ENCODE assay signal across 26 mouse cellular contexts in genomic region chr5:148248236-148248635, GRCm38 (mm10).
DNase-seq lines count a peak whose midpoint lies in the region; ATAC-seq and TF ChIP-seq lines count a peak whose summit lies in the region.
"Had no signal": no experiment of that assay in that cellular context is flagged by ENCODE, and none has a peak within 500 bp of the region (broad histone marks: within the 10 kb centered on the region; RNA-seq: fewer than 3 reads in every experiment).

No protein-coding gene starts in this region.

- intact Hi-C loops in heart, postnatal 25 days (cut with DNase I) = no loop called here

- ATAC-seq in heart, embryonic 13.5 days (ENCODE audit: extremely low read depth, insufficient number of reproducible peaks, low FRiP score, low TSS enrichment) = no peak
- ATAC-seq in embryonic facial prominence, embryonic 11.5 days (replicated peaks; ENCODE audit: insufficient number of reproducible peaks, low FRiP score, low TSS enrichment, low read depth) = no peak
- ATAC-seq in heart, postnatal 0 days (ENCODE audit: insufficient read depth, low read depth) = peak; percentile 72
- ATAC-seq: CD4-positive, CD25-positive, alpha-beta regulatory T cell, adult 4 months; forebrain, embryonic 15.5 days; midbrain, embryonic 15.5 days had no signal

- no peaks in the 10 kb centered on the region for H3K36me3 ChIP-seq in heart, embryonic 13.5 days
- H3K36me3 ChIP-seq in embryonic facial prominence, embryonic 11.5 days (replicated peaks; ENCODE audit: control insufficient read depth, insufficient read depth, low read depth, low read length) = no peaks in the 10 kb centered on the region
- no peaks in the 10 kb centered on the region for H3K36me3 ChIP-seq in heart, postnatal 0 days (replicated peaks; ENCODE audit: control insufficient read depth, insufficient read depth, low read length)
- H3K36me3 ChIP-seq in limb, embryonic 10.5 days = no peaks in the 10 kb centered on the region
- H3K36me3 ChIP-seq: forebrain, embryonic 15.5 days; limb, embryonic 12.5 days; liver, embryonic 15.5 days; midbrain, embryonic 10.5 days; midbrain, embryonic 15.5 days had no signal

- H3K4me2 ChIP-seq in heart, embryonic 13.5 days = no peak overlapping the region
- no peak overlapping the region; the same call in 1 of the 2 replicates for H3K4me2 ChIP-seq in embryonic facial prominence, embryonic 11.5 days (ENCODE audit: low read depth, low read length)
- H3K4me2 ChIP-seq in heart, postnatal 0 days (ENCODE audit: low read depth, low read length) = no peak overlapping the region
- H3K4me2 ChIP-seq: forebrain, embryonic 15.5 days; hindbrain, embryonic 14.5 days; limb, embryonic 12.5 days; liver, embryonic 15.5 days; lung, embryonic 14.5 days; midbrain, embryonic 15.5 days had no signal

- no peak overlapping the region for H3K4me3 ChIP-seq in heart, embryonic 13.5 days
- H3K4me3 ChIP-seq in embryonic facial prominence, embryonic 11.5 days (ENCODE audit: low read depth, low read length) = no peak overlapping the region
- H3K4me3 ChIP-seq in heart, postnatal 0 days (ENCODE audit: low read depth, low read length) = no peak overlapping the region
- H3K4me3 ChIP-seq in limb, embryonic 10.5 days = no peak overlapping the region
- H3K4me3 ChIP-seq: forebrain, embryonic 15.5 days; gastrocnemius, adult 2 months; heart, adult 2 months; limb, embryonic 12.5 days; liver, embryonic 15.5 days; midbrain, embryonic 10.5 days; midbrain, embryonic 15.5 days had no signal

- H3K9ac ChIP-seq in heart, embryonic 13.5 days = no peak overlapping the region
- H3K9ac ChIP-seq in embryonic facial prominence, embryonic 11.5 days (replicated peaks; ENCODE audit: low read length) = no peak overlapping the region
- H3K9ac ChIP-seq in heart, postnatal 0 days (replicated peaks; ENCODE audit: low read depth, low read length) = no peak overlapping the region
- H3K9ac ChIP-seq: forebrain, embryonic 15.5 days; hindbrain, embryonic 14.5 days; limb, embryonic 12.5 days; liver, embryonic 15.5 days; lung, embryonic 14.5 days; midbrain, embryonic 15.5 days had no signal

- no peak for TF ChIP-seq EP300 in heart, postnatal 0 days (IDR thresholded peaks at IDR 0.05; ENCODE audit: low read depth)

- 0 out of 2 replicates have a peak, but pooled peaks cover 10% of the 10 kb centered on the region for H3K9me3 ChIP-seq in heart, embryonic 13.5 days
- H3K9me3 ChIP-seq in embryonic facial prominence, embryonic 11.5 days (replicated peaks; ENCODE audit: control insufficient read depth, low read length) = no peaks in the 10 kb centered on the region
- H3K9me3 ChIP-seq in heart, postnatal 0 days (replicated peaks; ENCODE audit: control insufficient read depth, low read length) = no peaks in the 10 kb centered on the region
- no peaks in the 10 kb centered on the region for H3K9me3 ChIP-seq in limb, embryonic 10.5 days (replicated peaks)
- H3K9me3 ChIP-seq: forebrain, embryonic 15.5 days; midbrain, embryonic 15.5 days had no signal

- H3K4me1 ChIP-seq in heart, embryonic 13.5 days = peaks cover 32% of the 10 kb centered on the region
- no peaks in the 10 kb centered on the region for H3K4me1 ChIP-seq in embryonic facial prominence, embryonic 11.5 days (ENCODE audit: control insufficient read depth, insufficient read depth, low read length)
- H3K4me1 ChIP-seq in heart, postnatal 0 days (ENCODE audit: control insufficient read depth, insufficient read depth) = peaks cover 6% of the 10 kb centered on the region; the same call in 1 of the 2 replicates
- peaks cover 11% of the 10 kb centered on the region; the same call in 1 of the 2 replicates for H3K4me1 ChIP-seq in limb, embryonic 10.5 days
- H3K4me1 ChIP-seq: forebrain, embryonic 15.5 days; liver, embryonic 15.5 days; midbrain, embryonic 10.5 days; midbrain, embryonic 15.5 days had no signal

- H3K27me3 ChIP-seq in heart, embryonic 13.5 days (replicated peaks) = no peaks in the 10 kb centered on the region
- no peaks in the 10 kb centered on the region for H3K27me3 ChIP-seq in embryonic facial prominence, embryonic 11.5 days (ENCODE audit: control insufficient read depth, insufficient read depth, low read length)
- no peaks in the 10 kb centered on the region for H3K27me3 ChIP-seq in heart, postnatal 0 days (ENCODE audit: control insufficient read depth, insufficient read depth, low read length)
- H3K27me3 ChIP-seq in limb, embryonic 10.5 days (ENCODE audit: low read depth, poor library complexity, severe bottlenecking) = no peaks in the 10 kb centered on the region
- H3K27me3 ChIP-seq: forebrain, embryonic 15.5 days; limb, embryonic 12.5 days; liver, embryonic 15.5 days; midbrain, embryonic 15.5 days had no signal

- H3K27ac ChIP-seq in heart, embryonic 13.5 days (replicated peaks) = peak overlapping the region; percentile 30
- H3K27ac ChIP-seq in embryonic facial prominence, embryonic 11.5 days (replicated peaks; ENCODE audit: low read depth, low read length) = no peak overlapping the region
- H3K27ac ChIP-seq in heart, postnatal 0 days (ENCODE audit: low read depth) = peak overlapping the region; percentile 36
- no peak overlapping the region for H3K27ac ChIP-seq in limb, embryonic 10.5 days
- H3K27ac ChIP-seq: forebrain, embryonic 15.5 days; gastrocnemius, adult 2 months; heart, adult 2 months; hindbrain, embryonic 14.5 days; limb, embryonic 12.5 days; liver, embryonic 15.5 days; midbrain, embryonic 10.5 days; midbrain, embryonic 15.5 days had no signal

- WGBS in heart, embryonic 13.5 days = 25% methylated on average over 2 of the region's 2 CpGs
- WGBS in embryonic facial prominence, embryonic 11.5 days = 10% methylated on average over 2 of the region's 2 CpGs
- WGBS in heart, postnatal 0 days = 22% methylated on average over 2 of the region's 2 CpGs
- 28% methylated on average over 2 of the region's 2 CpGs for WGBS in limb, embryonic 10.5 days

- no peak for TF ChIP-seq CTCF in heart, postnatal 0 days (IDR thresholded peaks at IDR 0.05; ENCODE audit: low read depth)

- no peak for DNase-seq in heart, postnatal 25 days (ENCODE audit: low spot score)
- DNase-seq in Muller cell, postnatal 12 days (ENCODE audit: inconsistent ontology term) = peak; percentile 36
- DNase-seq in embryonic facial prominence, embryonic 11.5 days (ENCODE audit: low spot score) = peak; percentile 51
- DNase-seq in heart, postnatal 0 days (ENCODE audit: low spot score) = peak; percentile 54
- DNase-seq in limb, embryonic 10.5 days (ENCODE audit: low spot score) = no peak
- no peak for DNase-seq in urinary bladder, postnatal 25 days (ENCODE audit: low spot score)
- DNase-seq: adrenal gland, postnatal 36 days; cerebellum, adult 18-20 months; cerebellum, postnatal 10 days; gastrocnemius, adult 2 months; gastrocnemius, postnatal 36 days; kidney, adult 11 months; kidney, postnatal 14 days; layer of hippocampus, adult 9-11 months; lung, embryonic 14.5 days; right cerebral cortex, adult 18-20 months; right cerebral cortex, postnatal 4 days had no signal

Comparison
In these comparisons a context has a peak if more than half of its experiments do, and no peak if none do; other contexts are left out.
1. DNase-seq: peak in Muller cell, postnatal 12 days (single experiment), embryonic facial prominence, embryonic 11.5 days (single experiment) and heart, postnatal 0 days (single experiment); none in heart, postnatal 25 days (single experiment), limb, embryonic 10.5 days (single experiment) and urinary bladder, postnatal 25 days (single experiment).
2. H3K27ac ChIP-seq: peak in heart, embryonic 13.5 days (single experiment) and heart, postnatal 0 days (single experiment); none in embryonic facial prominence, embryonic 11.5 days (single experiment) and limb, embryonic 10.5 days (single experiment).